ENCODE assay signal across 10 mouse cellular contexts in genomic region chr4:152326543-152326942, GRCm38 (mm10). TPM values are rescaled to one million over a fixed set of nuclear protein-coding genes. Genes with fewer than 3 reads are reported as not detected.
DNase-seq lines count a peak whose midpoint lies in the region; ATAC-seq and TF ChIP-seq lines count a peak whose summit lies in the region.
"Had no signal": no experiment of that assay in that cellular context is flagged by ENCODE, and none has a peak within 500 bp of the region (broad histone marks: within the 10 kb centered on the region; RNA-seq: fewer than 3 reads in every experiment).

No protein-coding gene starts in this region.

- peak overlapping the region; percentile 74 for H3K4me3 ChIP-seq in liver, adult 2 months (ENCODE audit: insufficient read depth, low read depth, low read length)
- H3K4me3 ChIP-seq in embryonic facial prominence, embryonic 12.5 days = peak overlapping the region; percentile 77
- peak overlapping the region; percentile 100 for H3K4me3 ChIP-seq in intestine, embryonic 15.5 days (replicated peaks)
- peak overlapping the region; percentile 96 for H3K4me3 ChIP-seq in neural tube, embryonic 12.5 days

- H3K36me3 ChIP-seq in liver, adult 2 months (ENCODE audit: control insufficient read depth, insufficient read depth, low read length) = peaks cover 7% of the 10 kb centered on the region; the same call in 1 of the 2 replicates
- H3K36me3 ChIP-seq in embryonic facial prominence, embryonic 12.5 days = peaks cover 39% of the 10 kb centered on the region
- peaks cover 29% of the 10 kb centered on the region for H3K36me3 ChIP-seq in intestine, embryonic 15.5 days
- peaks cover 34% of the 10 kb centered on the region for H3K36me3 ChIP-seq in neural tube, embryonic 12.5 days

- WGBS in liver, adult 2 months = 1% methylated on average over 11 of the region's 11 CpGs
- WGBS in embryonic facial prominence, embryonic 12.5 days = 2% methylated on average over 11 of the region's 11 CpGs
- WGBS in intestine, embryonic 15.5 days = 1% methylated on average over 11 of the region's 11 CpGs
- WGBS in neural tube, embryonic 12.5 days = 1% methylated on average over 11 of the region's 11 CpGs

- peak overlapping the region; percentile 73 for H3K4me2 ChIP-seq in embryonic facial prominence, embryonic 12.5 days (replicated peaks)
- H3K4me2 ChIP-seq in intestine, embryonic 15.5 days (replicated peaks) = peak overlapping the region; percentile 69
- H3K4me2 ChIP-seq in neural tube, embryonic 12.5 days (replicated peaks) = peak overlapping the region; percentile 84

- no peak for DNase-seq in liver, adult 2 months (ENCODE audit: extremely low read depth, low read depth, low spot score)
- DNase-seq in liver = no peak
- no peak for DNase-seq in gastrocnemius, postnatal 14 days
- no peak for DNase-seq in right cerebral cortex, postnatal 36 days (ENCODE audit: low spot score in 2 of 2)
- DNase-seq: adrenal gland, adult 2 months had no signal

- no peaks in the 10 kb centered on the region for H3K9me3 ChIP-seq in embryonic facial prominence, embryonic 12.5 days
- no peaks in the 10 kb centered on the region for H3K9me3 ChIP-seq in intestine, embryonic 15.5 days
- H3K9me3 ChIP-seq in neural tube, embryonic 12.5 days = no peaks in the 10 kb centered on the region

- no peak for ATAC-seq in embryonic facial prominence, embryonic 12.5 days (ENCODE audit: insufficient number of reproducible peaks, insufficient read depth, low FRiP score, low TSS enrichment)
- ATAC-seq in intestine, embryonic 15.5 days = no peak
- no peak for ATAC-seq in neural tube, embryonic 12.5 days (ENCODE audit: low FRiP score, low read depth)
- no peak for ATAC-seq in megakaryocyte-erythroid progenitor cell, adult 5-6 weeks (replicated peaks; ENCODE audit: low FRiP score, low TSS enrichment, poor library complexity, severe bottlenecking)

- intact Hi-C loops in gastrocnemius, postnatal 14 days (cut with DNase I; ENCODE audit: low total_unique reads) = no loop called here

- H3K79me2 ChIP-seq in liver, adult 2 months (ENCODE audit: control insufficient read depth, insufficient read depth, low read length) = peaks cover 13% of the 10 kb centered on the region; the same call in 1 of the 2 replicates

- no peak overlapping the region for H3K27ac ChIP-seq in liver, adult 2 months (replicated peaks; ENCODE audit: insufficient read depth, low read depth, low read length)
- H3K27ac ChIP-seq in embryonic facial prominence, embryonic 12.5 days = no peak overlapping the region; the same call in 1 of the 2 replicates
- H3K27ac ChIP-seq in intestine, embryonic 15.5 days = 0 out of 2 replicates have a peak overlapping the region, but pooled peaks have one; percentile 75
- H3K27ac ChIP-seq in neural tube, embryonic 12.5 days = no peak overlapping the region

- no peaks in the 10 kb centered on the region for H3K27me3 ChIP-seq in liver, adult 2 months (ENCODE audit: control insufficient read depth, insufficient read depth, low read length)
- H3K27me3 ChIP-seq in embryonic facial prominence, embryonic 12.5 days = no peaks in the 10 kb centered on the region
- no peaks in the 10 kb centered on the region for H3K27me3 ChIP-seq in intestine, embryonic 15.5 days (replicated peaks)
- no peaks in the 10 kb centered on the region for H3K27me3 ChIP-seq in neural tube, embryonic 12.5 days (replicated peaks)

- peaks cover 10% of the 10 kb centered on the region for H3K4me1 ChIP-seq in liver, adult 2 months (ENCODE audit: control insufficient read depth, insufficient read depth, low read length)
- H3K4me1 ChIP-seq in embryonic facial prominence, embryonic 12.5 days = peaks cover 14% of the 10 kb centered on the region
- H3K4me1 ChIP-seq in intestine, embryonic 15.5 days (replicated peaks) = peaks cover 14% of the 10 kb centered on the region
- peaks cover 14% of the 10 kb centered on the region for H3K4me1 ChIP-seq in neural tube, embryonic 12.5 days

- H3K9ac ChIP-seq in liver, adult 2 months (ENCODE audit: low read depth, low read length) = peak overlapping the region; percentile 80
- peak overlapping the region; percentile 88 for H3K9ac ChIP-seq in embryonic facial prominence, embryonic 12.5 days
- peak overlapping the region; percentile 98 for H3K9ac ChIP-seq in intestine, embryonic 15.5 days
- H3K9ac ChIP-seq in neural tube, embryonic 12.5 days = peak overlapping the region; percentile 91

- TF ChIP-seq POLR2A in liver, adult 2 months (IDR thresholded peaks at IDR 0.05; ENCODE audit: extremely low read depth, insufficient read depth, low read length) = no peak

- TF ChIP-seq CTCF in liver, adult 2 months (IDR thresholded peaks at IDR 0.05; ENCODE audit: low read depth, low read length) = no peak

RNA-seq across cellular contexts. Expression of gene Rpl22, which starts 1.0 kb away (rescaled TPM):
- 170 and 199 TPM in 2 replicates for total RNA-seq in liver, adult 2 months (2014; rRNA removed)
- 22.2 and 22.9 TPM in 2 replicates for polyA plus RNA-seq in liver, adult 2 months (2012; rRNA removed)
- polyA plus RNA-seq in embryonic facial prominence, embryonic 12.5 days (2016; fragmentation: Nextera tagmentation; extraction: Ambion mirVana) = 395 and 396 TPM in 2 replicates
- polyA plus RNA-seq in intestine, embryonic 15.5 days (2015; fragmentation: Nextera tagmentation; extraction: Ambion mirVana) = 371 and 424 TPM in 2 replicates
- polyA plus RNA-seq in neural tube, embryonic 12.5 days (2016; fragmentation: Nextera tagmentation; extraction: Ambion mirVana) = 255 and 274 TPM in 2 replicates
- 100 to 1,000 TPM; 233 to 251 TPM for total RNA-seq in gastrocnemius, postnatal 14 days (2021)
- total RNA-seq in megakaryocyte-erythroid progenitor cell, adult 5-6 weeks (2014; fragmentation: Nextera tagmentation) = 2,168 and 2,467 TPM in 2 replicates
- 3,890 and 4,556 TPM in 2 replicates for total RNA-seq in megakaryocyte-erythroid progenitor cell, adult 5-6 weeks (2017)

RNA-seq across cellular contexts. Expression of gene Rnf207, which starts 7.8 kb away (rescaled TPM):
- total RNA-seq in liver, adult 2 months (2014; rRNA removed) = not detected in 2 replicates
- 0.13 TPM in 1 of 2 replicates, not detected in the other for polyA plus RNA-seq in liver, adult 2 months (2012; rRNA removed)
- 1.0 and 2.3 TPM in 2 replicates for polyA plus RNA-seq in embryonic facial prominence, embryonic 12.5 days (2016; fragmentation: Nextera tagmentation; extraction: Ambion mirVana)
- polyA plus RNA-seq in intestine, embryonic 15.5 days (2015; fragmentation: Nextera tagmentation; extraction: Ambion mirVana) = 2.1 and 2.5 TPM in 2 replicates
- 5.8 and 7.3 TPM in 2 replicates for polyA plus RNA-seq in neural tube, embryonic 12.5 days (2016; fragmentation: Nextera tagmentation; extraction: Ambion mirVana)
- not detected for total RNA-seq in gastrocnemius, postnatal 14 days (2021)
- not detected in 2 replicates for total RNA-seq in megakaryocyte-erythroid progenitor cell, adult 5-6 weeks (2014; fragmentation: Nextera tagmentation)
- 0.38 TPM in 1 of 2 replicates, not detected in the other for total RNA-seq in megakaryocyte-erythroid progenitor cell, adult 5-6 weeks (2017)

RNA-seq across cellular contexts. Expression of gene Chd5, which starts 11.9 kb away (rescaled TPM):
- total RNA-seq in liver, adult 2 months (2014; rRNA removed) = under 0.01 TPM in 1 of 2 replicates, not detected in the other
- polyA plus RNA-seq in liver, adult 2 months (2012; rRNA removed) = not detected in 2 replicates
- polyA plus RNA-seq in embryonic facial prominence, embryonic 12.5 days (2016; fragmentation: Nextera tagmentation; extraction: Ambion mirVana) = 0.33 and 0.46 TPM in 2 replicates
- 1.9 and 2.8 TPM in 2 replicates for polyA plus RNA-seq in intestine, embryonic 15.5 days (2015; fragmentation: Nextera tagmentation; extraction: Ambion mirVana)
- 6.1 and 7.8 TPM in 2 replicates for polyA plus RNA-seq in neural tube, embryonic 12.5 days (2016; fragmentation: Nextera tagmentation; extraction: Ambion mirVana)
- total RNA-seq in gastrocnemius, postnatal 14 days (2021) = under 1 TPM; 0.11 to 0.45 TPM
- total RNA-seq in megakaryocyte-erythroid progenitor cell, adult 5-6 weeks (2014; fragmentation: Nextera tagmentation) = 0.10 TPM in 1 of 2 replicates, not detected in the other
- total RNA-seq in megakaryocyte-erythroid progenitor cell, adult 5-6 weeks (2017) = 0.04 TPM in 1 of 2 replicates, not detected in the other

RNA-seq across cellular contexts. Expression of gene Icmt, which starts 29.5 kb away (rescaled TPM):
- total RNA-seq in liver, adult 2 months (2014; rRNA removed) = 13.2 and 14.9 TPM in 2 replicates
- 16.5 and 17.6 TPM in 2 replicates for polyA plus RNA-seq in liver, adult 2 months (2012; rRNA removed)
- polyA plus RNA-seq in embryonic facial prominence, embryonic 12.5 days (2016; fragmentation: Nextera tagmentation; extraction: Ambion mirVana) = 30.3 and 33.4 TPM in 2 replicates
- polyA plus RNA-seq in intestine, embryonic 15.5 days (2015; fragmentation: Nextera tagmentation; extraction: Ambion mirVana) = 17.3 and 17.6 TPM in 2 replicates
- polyA plus RNA-seq in neural tube, embryonic 12.5 days (2016; fragmentation: Nextera tagmentation; extraction: Ambion mirVana) = 23.0 and 24.7 TPM in 2 replicates
- 10 to 100 TPM; 16.0 to 19.0 TPM for total RNA-seq in gastrocnemius, postnatal 14 days (2021)
- total RNA-seq in megakaryocyte-erythroid progenitor cell, adult 5-6 weeks (2014; fragmentation: Nextera tagmentation) = 23.1 and 26.7 TPM in 2 replicates
- total RNA-seq in megakaryocyte-erythroid progenitor cell, adult 5-6 weeks (2017) = 12.6 and 12.9 TPM in 2 replicates

RNA-seq across cellular contexts. Expression of gene Hes3, which starts 35.1 kb away (rescaled TPM):
- total RNA-seq in liver, adult 2 months (2014; rRNA removed) = not detected in 2 replicates
- not detected in 2 replicates for polyA plus RNA-seq in liver, adult 2 months (2012; rRNA removed)
- polyA plus RNA-seq in embryonic facial prominence, embryonic 12.5 days (2016; fragmentation: Nextera tagmentation; extraction: Ambion mirVana) = 0.09 TPM in 1 of 2 replicates, not detected in the other
- not detected in 2 replicates for polyA plus RNA-seq in intestine, embryonic 15.5 days (2015; fragmentation: Nextera tagmentation; extraction: Ambion mirVana)
- 0.58 and 1.1 TPM in 2 replicates for polyA plus RNA-seq in neural tube, embryonic 12.5 days (2016; fragmentation: Nextera tagmentation; extraction: Ambion mirVana)
- not detected for total RNA-seq in gastrocnemius, postnatal 14 days (2021)
- not detected in 2 replicates for total RNA-seq in megakaryocyte-erythroid progenitor cell, adult 5-6 weeks (2014; fragmentation: Nextera tagmentation)
- total RNA-seq in megakaryocyte-erythroid progenitor cell, adult 5-6 weeks (2017) = not detected in 2 replicates
- total RNA-seq: adrenal gland, adult 2 months; hematopoietic stem cell, adult 5-6 weeks had no signal
- polyA plus RNA-seq: adrenal gland, adult 2 months had no signal

Comparison
In these comparisons a context has a peak if more than half of its experiments do, and no peak if none do; other contexts are left out.
1. RNA of gene Rpl22, which starts 1.0 kb away (polyA plus RNA-seq): 371 to 424 TPM in intestine, embryonic 15.5 days, 395 to 396 TPM in embryonic facial prominence, embryonic 12.5 days and 255 to 274 TPM in neural tube, embryonic 12.5 days; 22.2 to 22.9 TPM in liver, adult 2 months; every median in the first group is over 10 times any median in the second.
2. Peak in every context shown above with its lines, with median percentiles within 50 percentile points of each other: H3K4me3 ChIP-seq, H3K9ac ChIP-seq and H3K4me2 ChIP-seq.